Mouse (Mus musculus): ENCODE results near the gene Mcrip2.
A peak's percentile ranks its signal among the peaks of the same experiment; 100 is the strongest.

The Mcrip2 gene

GRCm38 (mm10) chr17:25866172-25866571 is 2.4 kb downstream of the Mcrip2 start:
- no peak for DNase-seq (ENCODE audit: extremely low spot score)

- DNase-seq (ENCODE audit: extremely low spot score), result no peak
These were observed 3.3 kb downstream of the Mcrip2 start for GRCm38 (mm10) chr17:25865288-25865687.

- no peak for DNase-seq (ENCODE audit: extremely low spot score)
These were observed 4.3 kb downstream of the Mcrip2 start for GRCm38 (mm10) chr17:25864311-25864710.

DNA sequence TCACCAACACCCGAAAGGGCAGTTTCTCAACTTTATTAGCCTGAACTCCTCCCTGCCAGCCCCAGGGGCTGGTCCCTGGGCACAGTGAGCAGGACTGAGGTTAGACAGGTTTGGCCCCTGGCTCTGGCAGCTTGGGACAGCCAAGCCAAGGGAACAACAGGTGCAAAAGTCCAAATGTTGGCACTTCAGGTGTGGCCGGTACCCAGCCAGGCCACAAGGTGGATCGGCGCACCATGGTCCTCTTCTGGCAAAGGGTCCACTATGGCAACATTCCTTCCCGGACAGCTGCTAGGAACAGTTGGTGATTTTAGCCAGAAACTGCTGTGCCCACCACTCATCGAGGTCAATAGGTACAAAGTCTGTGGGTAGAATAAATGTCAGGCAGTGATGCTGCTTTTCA is 4.9 kb downstream of the Mcrip2 start:
- no peak for DNase-seq (ENCODE audit: extremely low spot score)

- no peak for DNase-seq (ENCODE audit: extremely low spot score)
These were observed 6.6 kb downstream of the Mcrip2 start for GRCm38 (mm10) chr17:25861704-25862612.

DNA sequence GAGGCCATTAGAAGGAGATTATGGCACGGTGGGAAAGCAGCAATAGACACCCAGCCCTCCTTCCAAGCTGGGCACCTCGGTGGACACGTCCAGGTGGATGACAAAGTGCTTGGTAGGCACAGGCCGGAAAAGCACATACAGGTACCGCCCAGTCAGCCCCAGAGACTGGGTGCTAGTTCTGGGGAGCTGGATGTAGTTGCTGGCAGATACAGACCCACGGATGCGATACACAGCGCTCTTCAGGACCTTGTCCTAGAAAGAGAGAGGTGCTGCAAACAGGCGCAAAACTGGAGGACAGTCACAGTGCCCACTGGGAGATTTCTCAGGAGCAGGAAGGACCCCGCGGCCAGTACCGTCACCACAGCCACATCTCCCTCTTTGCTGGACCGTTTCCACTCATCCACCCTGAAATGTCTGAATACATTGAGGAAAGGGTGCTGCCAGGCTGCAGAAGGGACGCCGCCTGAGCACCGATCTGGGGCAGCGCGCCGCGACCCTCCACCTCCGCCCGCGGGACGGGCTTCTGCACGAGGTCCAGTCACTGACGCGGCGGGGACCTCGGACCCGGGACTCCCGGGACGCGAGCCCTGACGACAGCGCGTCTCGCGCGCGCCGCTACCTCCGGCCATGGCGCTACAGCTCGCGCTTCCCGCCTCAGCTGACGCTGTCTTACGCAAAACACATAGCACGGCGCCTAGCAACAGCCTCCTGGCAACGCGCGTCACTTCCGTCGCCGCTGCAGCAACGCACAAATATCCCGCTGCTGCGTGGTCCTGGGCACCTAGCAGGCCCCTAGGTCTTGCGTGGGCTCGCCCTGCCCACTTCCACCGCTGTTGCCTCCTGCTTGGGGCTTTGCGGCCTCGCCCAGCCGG is 7.5 kb downstream of the Mcrip2 start, which contains the start of gene Wdr90:
Wdr90 (minus strand) TSS at position 670 of the 872 bp plus-strand sequence.
- DNase-seq (ENCODE audit: extremely low spot score), result peak; percentile 87

DNA sequence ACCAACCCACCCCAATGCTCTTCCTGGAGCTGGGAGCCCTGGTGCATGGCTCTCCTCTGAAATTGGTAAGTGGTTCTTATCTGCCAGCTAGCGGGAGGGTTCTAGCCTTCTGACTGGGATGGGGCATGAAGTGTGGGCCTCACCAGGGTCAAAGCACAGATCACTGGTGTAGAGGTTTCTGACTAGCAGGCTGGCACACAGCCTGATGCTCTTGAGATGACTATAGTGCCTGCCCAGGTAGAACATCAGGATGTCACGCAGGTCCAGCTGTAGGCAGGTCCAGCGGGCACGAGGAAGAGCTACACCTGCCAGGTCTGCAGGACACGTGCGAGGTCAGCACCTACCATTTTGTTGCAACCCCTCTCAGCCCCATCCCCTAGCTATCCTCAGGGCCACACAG is 8.3 kb downstream of the Mcrip2 start:
- DNase-seq (ENCODE audit: extremely low spot score), result no peak

- DNase-seq (ENCODE audit: extremely low spot score), result peak; percentile 91
These were observed 24.1 kb downstream of the Mcrip2 start, which contains the start of gene Rhot2 for GRCm38 (mm10) chr17:25844396-25844901. Rhot2 (minus strand) TSS chr17:25844851.

GRCm38 (mm10) chr17:25843636-25844395 is 24.7 kb downstream of the Mcrip2 start:
- no peak for DNase-seq (ENCODE audit: extremely low spot score)

DNA sequence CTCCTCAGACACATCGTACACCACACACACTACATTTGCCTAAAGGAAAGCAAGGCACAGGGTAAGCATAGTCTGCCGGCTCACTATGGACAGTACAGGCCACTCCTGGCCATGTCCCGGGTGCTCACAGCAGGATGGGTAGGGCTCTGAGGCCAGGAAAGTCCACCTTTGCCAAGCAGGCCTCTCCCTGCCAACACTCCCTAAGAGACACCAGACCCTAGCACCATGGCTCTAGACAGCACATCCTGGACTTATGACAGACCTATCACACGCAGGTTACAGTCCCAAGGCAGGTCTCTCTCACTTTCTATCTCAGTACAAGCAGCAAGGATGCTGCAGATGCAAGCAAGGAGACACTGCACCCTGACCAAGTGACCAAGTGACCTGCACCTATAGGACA is 25.4 kb downstream of the Mcrip2 start:
- DNase-seq (ENCODE audit: extremely low spot score), result no peak

- no peak for DNase-seq (ENCODE audit: extremely low spot score)
These were observed 26.1 kb downstream of the Mcrip2 start for GRCm38 (mm10) chr17:25842509-25842908.

- DNase-seq (ENCODE audit: extremely low spot score), result no peak
These were observed 27.3 kb downstream of the Mcrip2 start, which contains the start of gene Gm20683 for GRCm38 (mm10) chr17:25841117-25841880. Gm20683 (minus strand) TSS chr17:25841763.

DNA sequence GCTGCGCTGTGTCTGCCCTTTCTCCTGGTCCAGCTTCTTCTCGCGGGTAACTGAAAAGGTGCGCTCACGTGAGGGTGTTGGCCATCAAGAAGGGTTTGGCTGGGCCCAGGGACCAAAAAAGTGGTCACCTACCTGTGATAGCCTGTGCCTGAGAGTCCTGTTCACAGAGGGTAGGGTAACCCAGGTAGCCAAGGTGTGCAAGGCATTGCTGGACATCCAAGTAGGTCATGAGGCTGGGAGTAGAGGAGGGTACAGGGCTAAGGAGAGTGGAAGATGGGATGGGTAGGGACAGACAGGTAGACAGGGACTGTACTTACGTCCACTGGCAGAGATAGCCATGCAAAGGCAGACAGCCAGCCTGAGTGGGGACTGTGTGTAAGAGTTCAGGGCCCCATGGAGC is 28.0 kb downstream of the Mcrip2 start:
- DNase-seq (ENCODE audit: extremely low spot score), result no peak

DNA sequence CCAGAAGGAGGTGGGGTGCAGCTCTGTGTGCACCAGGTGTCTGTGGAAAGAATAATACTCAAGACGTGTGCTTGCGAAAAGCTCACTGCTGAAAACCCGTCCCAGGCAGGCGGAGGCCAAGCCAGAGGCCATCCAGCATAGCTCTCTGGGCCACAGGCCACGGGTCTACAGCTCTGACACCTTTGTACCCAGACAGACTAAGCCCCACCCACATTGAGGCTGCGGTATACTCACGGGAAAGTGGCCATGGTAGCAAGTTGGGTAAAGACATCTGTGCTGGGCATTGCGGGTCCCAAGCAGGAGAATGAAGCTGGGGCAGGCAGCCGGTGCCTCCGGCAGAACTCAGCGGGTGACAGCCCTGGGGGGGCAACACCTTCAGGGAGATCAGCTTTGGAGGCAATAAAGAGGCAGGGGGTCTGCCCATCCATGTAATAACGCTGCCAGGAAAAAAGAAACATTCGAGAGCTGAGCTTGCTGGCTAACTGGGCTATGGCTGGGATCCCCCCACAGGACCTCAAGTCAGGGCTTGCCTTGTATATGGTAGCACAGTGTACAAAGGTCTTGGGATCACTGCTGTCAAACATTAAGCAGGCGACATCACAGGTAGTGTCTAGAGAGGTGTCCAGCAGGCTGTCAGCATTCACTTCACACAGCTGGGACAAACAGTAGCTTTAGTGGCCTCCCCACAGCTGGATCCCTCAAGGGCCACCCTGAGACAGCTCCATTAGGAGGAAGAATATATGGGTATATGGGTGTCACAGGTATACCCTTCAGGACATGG is 28.9 kb downstream of the Mcrip2 start:
- no peak for DNase-seq (ENCODE audit: extremely low spot score)

GRCm38 (mm10) chr17:25838904-25839303 is 29.7 kb downstream of the Mcrip2 start:
- DNase-seq (ENCODE audit: extremely low spot score), result no peak

- DNase-seq (ENCODE audit: extremely low spot score), result no peak
These were observed 31.0 kb downstream of the Mcrip2 start for GRCm38 (mm10) chr17:25837533-25837932.

GRCm38 (mm10) chr17:25837076-25837410 is 31.5 kb downstream of the Mcrip2 start, which contains the start of gene Rhbdl1:
Rhbdl1 (minus strand) TSS chr17:25837295.
- peak; percentile 75 for DNase-seq (ENCODE audit: extremely low spot score)

DNA sequence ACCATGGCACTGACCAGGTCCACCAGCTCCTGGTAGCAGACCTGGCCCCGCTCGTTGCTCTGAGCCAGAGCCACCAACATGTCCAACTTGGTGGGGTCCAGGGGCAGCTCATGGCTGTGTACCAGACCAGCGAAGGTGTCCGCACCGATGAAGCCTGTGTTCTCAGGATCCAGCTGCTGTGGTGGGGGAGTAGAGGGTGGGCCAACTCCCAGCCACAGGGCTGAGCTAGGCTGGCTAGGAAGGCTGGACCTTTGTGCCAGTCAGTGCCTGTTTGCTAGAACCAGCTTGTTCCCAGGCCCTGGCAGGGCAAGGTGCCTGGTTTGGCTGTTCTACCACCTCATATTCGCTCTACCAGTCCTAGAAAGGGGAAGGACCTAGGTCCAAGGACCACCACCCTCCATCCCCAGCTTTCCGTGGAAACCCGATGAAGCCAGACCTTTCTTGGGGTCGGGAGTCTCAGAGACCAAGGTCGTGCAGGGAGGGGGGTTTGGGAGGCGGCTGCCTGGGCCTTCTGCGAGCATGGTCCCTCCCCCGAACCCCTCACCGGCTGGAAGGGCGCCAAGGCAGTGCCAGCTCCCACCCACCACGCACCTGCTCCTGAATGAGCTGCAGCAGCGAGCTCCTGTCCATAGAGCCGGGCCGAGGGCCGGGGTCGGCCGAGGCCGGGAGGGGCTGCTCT is 32.0 kb downstream of the Mcrip2 start:
- no peak for DNase-seq (ENCODE audit: extremely low spot score)

DNA sequence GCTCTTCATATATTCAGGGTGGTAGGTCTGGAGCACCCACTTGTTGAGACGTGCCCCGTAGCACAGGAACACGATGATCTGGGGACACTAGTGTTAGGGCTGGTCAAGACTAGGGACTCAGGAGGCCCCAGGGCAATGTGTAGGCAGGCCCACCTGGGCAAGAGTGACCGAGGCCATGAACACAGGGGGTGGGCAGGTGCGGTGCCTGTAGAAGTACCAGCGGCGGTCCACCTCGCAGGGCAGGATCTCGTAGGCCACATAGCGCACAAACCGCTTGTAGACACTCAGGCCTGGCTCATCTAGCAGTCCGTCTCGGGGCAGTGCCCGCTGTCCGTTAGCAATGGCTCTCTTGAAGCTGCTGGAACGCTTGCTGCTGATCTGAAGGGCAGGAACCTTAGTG is 32.7 kb downstream of the Mcrip2 start:
- DNase-seq (ENCODE audit: extremely low spot score), result no peak
